Mouse (Mus musculus): ENCODE measurements around the gene Klc4. TPM values are rescaled to one million over a fixed set of nuclear protein-coding genes. Genes with fewer than 3 reads are reported as not detected.

Gene Klc4
- polyA plus RNA-seq, 2 experiments, result 3.4 to 5.2 TPM

- Histone ChIP-seq H3K4me2 (ENCODE audit: low read depth) (no peak overlapping the region), H3K27ac (no peak overlapping the region), H3K36me3 (replicated peaks; ENCODE audit: control insufficient read depth, insufficient read depth, low read depth) (no peaks in the 10 kb centered on the region), H3K9ac (replicated peaks) (no peak overlapping the region), H3K4me1 (replicated peaks; ENCODE audit: control insufficient read depth in 2 of 2, insufficient read depth in 2 of 2, low read length in 1 of 2) (peaks cover 0 to 5% of the 10 kb centered on the region in 2 experiments; a peak in 2 of 4 replicates), H3K4me3 (ENCODE audit: insufficient read depth in 1 of 2, low read depth in 2 of 2, low read length in 2 of 2) (no peak overlapping the region), H3K9me3 (ENCODE audit: control insufficient read depth, low read length) (no peaks in the 10 kb centered on the region), H3K27me3 (ENCODE audit: control insufficient read depth, insufficient read depth, low read length) (no peaks in the 10 kb centered on the region)
- WGBS (ENCODE audit: insufficient replicate concordance), result 72% methylated on average over 4 of the region's 4 CpGs
- DNase-seq (ENCODE audit: low read depth in 3 of 3, low spot score in 3 of 3) (no peak), ATAC-seq (ENCODE audit: insufficient read depth) (no peak)
- no peak for TF ChIP-seq EP300 (IDR thresholded peaks at IDR 0.05; ENCODE audit: low read depth)
- no peak for TF ChIP-seq CTCF (IDR thresholded peaks at IDR 0.05; ENCODE audit: low read depth)
Measured at GRCm38 (mm10) chr17:46593124-46593523, 52.7 kb downstream of the Klc4 start.

- Histone ChIP-seq H3K36me3 (replicated peaks; ENCODE audit: control insufficient read depth, insufficient read depth, low read depth) (no peaks in the 10 kb centered on the region), H3K9me3 (ENCODE audit: control insufficient read depth, low read length) (no peaks in the 10 kb centered on the region), H3K9ac (replicated peaks) (no peak overlapping the region), H3K4me3 (ENCODE audit: insufficient read depth in 1 of 2, low read depth in 2 of 2, low read length in 2 of 2) (no peak overlapping the region), H3K4me1 (replicated peaks; ENCODE audit: control insufficient read depth in 2 of 2, insufficient read depth in 2 of 2, low read length in 1 of 2) (peaks cover 0 to 5% of the 10 kb centered on the region in 2 experiments; a peak in 2 of 4 replicates), H3K27ac (no peak overlapping the region), H3K27me3 (ENCODE audit: control insufficient read depth, insufficient read depth, low read length) (no peaks in the 10 kb centered on the region), H3K4me2 (ENCODE audit: low read depth) (no peak overlapping the region)
- 77% methylated on average over 19 of the region's 19 CpGs for WGBS (ENCODE audit: insufficient replicate concordance)
- DNase-seq (ENCODE audit: low read depth in 3 of 3, low spot score in 3 of 3), result no peak
- no peak for TF ChIP-seq EP300 (IDR thresholded peaks at IDR 0.05; ENCODE audit: low read depth)
- ATAC-seq (ENCODE audit: insufficient read depth), result no peak
Measured at GRCm38 (mm10) chr17:46591406-46591805, 54.4 kb downstream of the Klc4 start.

GRCm38 (mm10) chr17:46590439-46590838 lies 55.4 kb downstream of the Klc4 start:
- TF ChIP-seq EP300 (IDR thresholded peaks at IDR 0.05; ENCODE audit: low read depth) (no peak), CTCF (IDR thresholded peaks at IDR 0.05; ENCODE audit: low read depth) (no peak)
- no peak overlapping the region for H3K9ac ChIP-seq (replicated peaks)
- DNase-seq (ENCODE audit: low read depth in 3 of 3, low spot score in 3 of 3) (peak; percentile 15 to 25 (median 17)), ATAC-seq (ENCODE audit: insufficient read depth) (peak; percentile 65)
- H3K27ac ChIP-seq, result no peak overlapping the region
- no peak overlapping the region for H3K4me3 ChIP-seq (ENCODE audit: insufficient read depth in 1 of 2, low read depth in 2 of 2, low read length in 2 of 2)
- peaks cover 0 to 5% of the 10 kb centered on the region in 2 experiments; a peak in 2 of 4 replicates for H3K4me1 ChIP-seq (replicated peaks; ENCODE audit: control insufficient read depth in 2 of 2, insufficient read depth in 2 of 2, low read length in 1 of 2)
- H3K9me3 ChIP-seq (ENCODE audit: control insufficient read depth, low read length), result no peaks in the 10 kb centered on the region
- no peaks in the 10 kb centered on the region for H3K36me3 ChIP-seq (replicated peaks; ENCODE audit: control insufficient read depth, insufficient read depth, low read depth)
- no peaks in the 10 kb centered on the region for H3K27me3 ChIP-seq (ENCODE audit: control insufficient read depth, insufficient read depth, low read length)
- 62% methylated on average over 7 of the region's 7 CpGs for WGBS (ENCODE audit: insufficient replicate concordance)
- H3K4me2 ChIP-seq (ENCODE audit: low read depth), result peak overlapping the region; percentile 26; the same call in 1 of the 2 replicates

- DNase-seq (ENCODE audit: low read depth in 3 of 3, low spot score in 3 of 3) (no peak), ATAC-seq (ENCODE audit: insufficient read depth) (no peak)
- H3K36me3 ChIP-seq (replicated peaks; ENCODE audit: control insufficient read depth, insufficient read depth, low read depth), result no peaks in the 10 kb centered on the region
- WGBS (ENCODE audit: insufficient replicate concordance), result 75% methylated on average over 16 of the region's 16 CpGs
- H3K4me2 ChIP-seq (ENCODE audit: low read depth), result peak overlapping the region; percentile 26; the same call in 1 of the 2 replicates
- H3K4me1 ChIP-seq (replicated peaks; ENCODE audit: control insufficient read depth in 2 of 2, insufficient read depth in 2 of 2, low read length in 1 of 2), result peaks cover 0 to 5% of the 10 kb centered on the region in 2 experiments; a peak in 2 of 4 replicates
- no peak overlapping the region for H3K4me3 ChIP-seq (ENCODE audit: insufficient read depth in 1 of 2, low read depth in 2 of 2, low read length in 2 of 2)
- no peaks in the 10 kb centered on the region for H3K27me3 ChIP-seq (ENCODE audit: control insufficient read depth, insufficient read depth, low read length)
- H3K9me3 ChIP-seq (ENCODE audit: control insufficient read depth, low read length), result no peaks in the 10 kb centered on the region
- TF ChIP-seq EP300 (IDR thresholded peaks at IDR 0.05; ENCODE audit: low read depth) (no peak), CTCF (IDR thresholded peaks at IDR 0.05; ENCODE audit: low read depth) (no peak)
- H3K27ac ChIP-seq, result no peak overlapping the region
- no peak overlapping the region for H3K9ac ChIP-seq (replicated peaks)
Measured at GRCm38 (mm10) chr17:46589635-46590314, 56.0 kb downstream of the Klc4 start.

GRCm38 (mm10) chr17:46588913-46589312 lies 56.9 kb downstream of the Klc4 start:
- no peak for ATAC-seq (ENCODE audit: insufficient read depth)

More at GRCm38 (mm10) chr17:46588913-46589312, 56.9 kb downstream of the Klc4 start:
- TF ChIP-seq CTCF (IDR thresholded peaks at IDR 0.05; ENCODE audit: low read depth), result no peak
- TF ChIP-seq EP300 (IDR thresholded peaks at IDR 0.05; ENCODE audit: low read depth), result no peak
- Histone ChIP-seq H3K9me3 (ENCODE audit: control insufficient read depth, low read length) (no peaks in the 10 kb centered on the region), H3K27me3 (ENCODE audit: control insufficient read depth, insufficient read depth, low read length) (no peaks in the 10 kb centered on the region), H3K27ac (no peak overlapping the region), H3K9ac (replicated peaks) (no peak overlapping the region), H3K36me3 (replicated peaks; ENCODE audit: control insufficient read depth, insufficient read depth, low read depth) (no peaks in the 10 kb centered on the region), H3K4me2 (ENCODE audit: low read depth) (no peak overlapping the region), H3K4me1 (replicated peaks; ENCODE audit: control insufficient read depth in 2 of 2, insufficient read depth in 2 of 2, low read length in 1 of 2) (peaks cover 0 to 5% of the 10 kb centered on the region in 2 experiments; a peak in 2 of 4 replicates), H3K4me3 (ENCODE audit: insufficient read depth in 1 of 2, low read depth in 2 of 2, low read length in 2 of 2) (no peak overlapping the region)
- WGBS (ENCODE audit: insufficient replicate concordance), result 58% methylated on average over 6 of the region's 6 CpGs
- no peak for DNase-seq (ENCODE audit: low read depth in 3 of 3, low spot score in 3 of 3)
